Mouse (Mus musculus) neural tube, embryonic 10.5 days (tissue): Measurements from ENCODE around the gene Itgam.

Source experiments
- DNase-seq: peaks from one replicate; pipeline ENCODE4 v3.0.0-alpha.2; 2017; ENCODE audit warnings: low spot score; ENCODE audit errors: extremely low spot score

Itgam gene

DNA sequence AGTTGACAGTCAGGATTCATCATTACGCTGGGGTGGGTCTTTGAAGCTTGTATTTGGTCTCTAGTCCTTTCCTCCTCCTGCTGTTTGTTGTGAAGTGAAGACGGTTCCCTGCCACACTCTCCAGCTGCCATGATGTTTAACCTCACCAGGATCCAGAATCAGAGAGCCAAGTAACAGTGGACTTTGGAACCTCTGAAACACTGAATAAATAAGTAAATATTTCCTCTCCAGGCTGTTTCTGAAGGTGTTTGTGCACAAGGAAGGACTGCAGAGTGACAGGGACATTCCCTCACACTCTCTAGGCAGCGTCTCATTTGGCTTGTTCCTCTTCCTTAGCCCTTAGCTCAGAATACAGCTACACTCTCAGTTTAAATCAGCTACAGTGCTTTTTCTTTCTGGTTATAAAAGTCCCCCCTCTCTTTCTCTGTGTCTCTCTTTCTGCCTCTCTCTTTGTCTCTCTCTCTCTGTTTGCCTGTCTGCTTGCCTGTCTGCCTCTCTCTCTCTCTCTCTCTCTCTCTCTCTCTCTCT is 5.5 kb upstream of the Itgam start:
- DNase-seq, result no peak

DNA sequence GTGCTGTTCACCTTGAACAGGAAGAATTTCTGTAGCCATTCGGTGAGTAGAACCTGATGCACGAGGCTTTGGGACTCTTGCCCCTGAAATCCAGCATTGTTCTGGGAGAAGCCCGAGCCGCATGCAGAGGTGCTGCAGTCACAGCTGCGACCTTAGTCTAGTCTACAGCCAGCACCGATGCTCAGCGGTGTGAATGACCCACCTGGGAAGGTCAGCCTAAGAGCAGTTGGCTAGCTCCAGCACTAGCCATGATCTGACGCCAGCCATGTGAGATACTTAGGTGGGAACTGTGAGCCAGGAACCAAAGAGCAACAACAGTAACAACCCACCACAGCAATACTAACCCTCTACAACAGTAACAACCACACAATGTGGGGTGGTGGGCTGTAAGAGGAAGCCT is 4.6 kb upstream of the Itgam start:
- DNase-seq, result no peak

DNA sequence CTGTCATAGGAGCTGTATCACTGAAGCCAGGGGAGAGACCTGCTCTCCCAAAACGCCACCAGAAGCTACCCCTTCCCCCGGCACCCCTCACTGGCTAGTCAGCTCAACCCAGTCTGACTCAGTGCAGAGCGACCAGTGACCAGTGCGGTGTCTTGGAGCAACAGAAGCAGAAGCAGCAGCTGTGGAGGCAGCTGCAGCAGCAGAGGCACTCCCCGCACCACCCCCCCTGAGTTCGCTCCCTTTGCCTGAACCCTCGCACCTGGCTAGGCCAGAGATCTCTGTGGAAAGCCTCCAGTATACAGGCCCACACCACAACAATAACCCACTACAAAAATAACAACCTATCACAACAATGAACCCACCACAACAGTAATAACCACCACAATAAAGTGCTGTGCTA is 3.9 kb upstream of the Itgam start:
- no peak for DNase-seq

DNA sequence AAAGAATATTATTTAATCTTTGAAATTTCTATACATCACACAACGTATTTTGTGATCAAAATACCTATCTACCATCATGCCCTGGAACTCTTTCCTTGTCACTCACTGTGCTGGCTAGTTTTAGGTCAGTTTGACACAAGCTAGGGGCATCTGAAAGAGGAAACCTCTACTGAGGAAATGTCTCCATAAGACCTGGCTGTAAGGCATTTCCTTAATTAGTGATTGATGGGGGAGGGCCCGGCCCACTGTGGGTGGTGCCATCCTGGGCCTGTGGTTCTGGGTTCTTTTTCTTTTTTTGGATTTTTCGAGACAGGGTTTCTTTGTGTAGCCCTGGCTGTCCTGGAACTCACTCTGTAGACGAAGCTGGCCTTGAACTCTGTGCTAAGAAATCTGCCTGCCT is 3.3 kb upstream of the Itgam start:
- DNase-seq, result no peak

DNA sequence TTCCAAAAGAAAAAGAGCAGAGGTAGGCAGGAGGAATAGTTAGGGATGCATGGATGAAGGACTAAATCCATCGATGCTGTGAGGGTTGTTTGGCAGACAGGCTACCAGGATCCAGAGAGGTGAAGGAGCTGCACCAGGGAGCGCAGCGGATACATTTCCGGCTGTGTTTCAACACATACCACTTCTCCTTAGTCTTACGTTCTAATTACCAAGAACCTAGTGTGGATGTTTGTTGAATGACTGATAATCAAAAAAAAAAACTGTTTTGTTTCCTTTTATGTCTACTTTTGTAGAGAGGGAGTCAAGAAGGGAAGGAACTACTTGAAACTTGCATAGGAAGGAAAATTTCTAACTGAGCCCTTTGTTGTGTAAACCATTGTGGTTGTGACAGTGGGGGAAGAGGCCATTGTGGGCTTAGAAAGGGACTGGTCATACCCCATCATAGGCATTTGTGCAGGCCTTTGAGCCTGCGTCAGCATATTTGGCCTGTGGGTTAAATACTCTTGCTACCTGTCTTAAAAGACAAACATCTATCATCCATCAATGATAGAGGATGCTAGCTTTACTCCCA is 856 bp downstream of the Itgam start:
- DNase-seq, result no peak

DNA sequence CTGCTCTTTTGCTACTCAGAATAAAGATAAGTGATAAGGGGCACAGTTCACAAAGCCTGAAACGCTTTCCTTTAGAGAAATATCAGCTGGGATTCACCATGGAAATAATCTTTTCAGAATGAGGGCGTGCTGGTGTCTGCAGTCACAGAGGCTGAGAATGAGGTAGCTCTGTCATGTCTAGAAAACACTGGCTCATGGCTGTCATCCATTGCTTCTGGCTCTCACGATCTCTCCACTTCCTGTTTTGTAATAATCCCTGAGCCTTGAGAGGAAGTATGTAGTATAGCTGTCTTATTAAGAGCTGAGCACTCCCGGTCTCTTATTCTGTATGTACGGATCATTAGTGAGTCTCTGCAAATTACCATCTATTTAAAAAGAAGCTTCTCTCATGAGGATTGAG is 3.1 kb downstream of the Itgam start:
- no peak for DNase-seq

DNA sequence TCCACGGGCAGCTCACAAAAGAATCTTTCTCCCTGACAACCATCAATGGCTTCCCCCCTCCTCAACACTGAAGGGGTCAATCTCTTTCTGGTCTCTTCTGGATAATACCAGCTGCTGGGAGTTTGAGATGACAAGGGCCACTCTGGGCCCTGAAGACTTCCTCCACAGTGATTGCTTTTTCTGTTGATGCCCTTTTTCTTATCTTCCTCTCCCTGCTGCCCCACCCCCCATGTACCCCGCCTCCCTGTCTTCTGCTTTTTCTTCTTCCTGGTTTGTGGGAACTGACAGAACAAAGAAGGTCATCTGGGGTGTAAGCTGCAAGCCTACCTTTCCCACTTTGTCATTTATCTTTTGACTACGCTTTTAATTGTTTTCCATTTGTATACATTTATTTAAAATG is 5.4 kb downstream of the Itgam start:
- DNase-seq, result no peak

DNA sequence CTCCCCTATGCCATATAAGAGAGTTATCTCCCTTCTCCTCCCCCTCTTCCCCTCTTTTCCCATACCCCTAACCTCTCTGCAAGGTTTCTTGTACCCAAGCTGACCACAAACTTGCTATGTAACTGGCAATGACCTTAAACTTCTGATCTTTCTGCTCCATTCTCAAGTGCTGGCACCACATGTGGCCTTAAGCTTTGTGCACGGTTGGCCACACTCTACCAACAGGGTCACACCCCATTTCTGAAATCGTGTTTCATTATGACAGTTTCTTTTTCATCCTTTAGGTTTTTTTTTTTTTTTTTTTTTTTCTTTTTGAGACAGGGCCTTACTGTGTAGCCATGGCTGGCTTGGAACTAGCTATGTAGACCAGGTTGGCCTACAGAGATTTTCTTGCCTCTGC is 7.4 kb downstream of the Itgam start:
- no peak for DNase-seq

DNA sequence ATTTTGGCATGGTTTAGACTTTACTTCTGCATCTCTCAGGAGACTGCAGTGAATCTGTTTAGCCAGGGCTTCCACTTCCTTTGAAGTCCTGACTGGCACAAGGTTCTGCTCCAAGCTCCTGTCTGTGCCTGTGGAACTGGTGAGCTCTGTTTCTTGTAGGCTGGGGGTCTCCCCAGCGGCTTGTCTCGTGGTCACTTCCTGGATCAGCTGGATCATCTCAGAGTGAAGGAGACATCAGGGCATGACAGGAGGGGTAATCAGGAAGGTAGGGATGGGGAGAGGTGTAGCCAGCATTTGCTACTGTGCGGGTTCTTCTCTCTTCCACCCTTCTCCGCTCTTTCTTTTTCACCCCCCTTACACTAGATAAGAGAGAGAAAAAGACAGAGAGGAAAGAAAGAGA is 9.4 kb downstream of the Itgam start:
- DNase-seq, result no peak

DNA sequence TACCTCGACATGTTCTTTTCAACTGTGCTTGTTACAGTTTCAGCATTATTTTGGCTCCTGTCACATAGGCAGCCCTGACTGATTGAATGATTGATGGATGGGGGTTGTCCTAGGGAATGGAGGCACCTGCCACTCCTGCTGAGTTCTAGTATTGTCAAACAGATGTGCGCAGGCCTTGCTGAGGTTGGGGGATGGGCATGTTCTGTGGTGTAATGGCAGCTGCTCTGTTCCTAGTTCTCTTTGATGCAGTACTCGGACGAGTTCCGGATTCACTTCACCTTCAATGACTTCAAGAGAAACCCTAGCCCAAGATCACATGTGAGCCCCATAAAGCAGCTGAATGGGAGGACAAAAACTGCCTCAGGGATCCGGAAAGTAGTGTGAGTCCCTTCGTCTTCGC is 17.6 kb downstream of the Itgam start:
- DNase-seq, result no peak

DNA sequence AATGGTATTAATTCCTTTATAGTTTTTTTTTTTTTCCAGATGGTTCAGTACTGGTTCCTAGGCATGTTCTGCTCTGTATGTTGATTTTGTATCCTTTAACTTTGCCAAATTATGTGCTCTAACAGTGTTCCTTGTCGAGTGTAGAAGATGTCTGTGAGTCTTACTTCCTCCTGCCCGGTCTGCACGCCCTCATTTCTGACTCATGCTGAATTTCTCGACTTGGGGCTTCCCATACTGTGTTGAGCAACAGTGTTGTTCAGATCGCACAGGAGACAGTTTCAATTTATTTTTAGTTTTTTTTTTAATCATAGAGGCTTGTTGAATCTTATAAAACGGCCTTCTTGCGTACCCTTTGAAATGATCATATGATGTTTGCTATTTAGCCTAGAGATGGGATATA is 26.7 kb downstream of the Itgam start:
- no peak for DNase-seq

DNA sequence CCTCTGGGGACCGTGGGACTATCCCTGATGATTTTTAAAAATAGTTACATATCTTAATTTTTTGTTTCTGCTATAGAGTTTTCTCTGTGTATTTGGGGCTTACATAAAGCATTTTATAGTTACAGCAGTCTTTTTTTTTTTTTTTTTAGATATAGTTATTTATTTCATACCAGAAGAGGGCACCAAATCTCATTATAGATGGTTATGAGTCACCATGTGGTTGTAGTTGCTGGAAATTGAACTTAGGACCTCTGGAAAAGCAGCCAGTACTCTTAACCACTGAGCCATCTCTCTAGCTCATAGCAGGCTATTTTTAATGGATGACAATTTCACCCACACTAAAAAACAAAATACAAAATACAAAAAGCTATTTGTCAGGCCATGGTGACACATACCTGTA is 35.7 kb downstream of the Itgam start:
- no peak for DNase-seq

DNA sequence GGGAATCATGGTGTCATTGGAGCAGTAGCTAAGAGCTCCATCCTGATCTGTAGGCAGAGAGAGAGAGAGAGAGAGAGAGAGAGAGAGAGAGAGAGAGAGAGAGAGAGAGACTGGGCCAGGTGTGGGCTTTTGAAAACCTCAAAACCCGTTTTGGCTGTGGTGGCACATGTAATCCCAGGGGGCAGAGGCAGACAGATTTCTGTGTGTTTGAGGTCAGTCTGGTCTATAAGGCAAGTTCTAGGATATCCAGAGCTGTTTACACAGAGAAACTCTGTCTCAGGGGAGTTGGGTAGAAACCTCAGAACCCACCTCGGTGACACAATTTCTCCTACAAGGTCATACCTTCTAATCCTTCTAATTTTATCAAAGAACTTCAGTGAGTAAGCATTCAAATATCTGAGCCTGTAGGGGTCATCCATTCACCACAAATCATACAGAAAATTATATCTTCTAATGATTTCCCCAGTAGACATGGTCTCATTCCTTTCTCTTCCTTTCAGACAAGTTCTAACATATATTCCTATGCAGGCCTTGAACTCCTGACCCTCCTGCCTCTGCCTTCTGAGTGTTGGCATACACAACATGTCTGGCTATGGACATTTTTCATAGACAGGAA is 38.4 kb downstream of the Itgam start:
- no peak for DNase-seq

DNA sequence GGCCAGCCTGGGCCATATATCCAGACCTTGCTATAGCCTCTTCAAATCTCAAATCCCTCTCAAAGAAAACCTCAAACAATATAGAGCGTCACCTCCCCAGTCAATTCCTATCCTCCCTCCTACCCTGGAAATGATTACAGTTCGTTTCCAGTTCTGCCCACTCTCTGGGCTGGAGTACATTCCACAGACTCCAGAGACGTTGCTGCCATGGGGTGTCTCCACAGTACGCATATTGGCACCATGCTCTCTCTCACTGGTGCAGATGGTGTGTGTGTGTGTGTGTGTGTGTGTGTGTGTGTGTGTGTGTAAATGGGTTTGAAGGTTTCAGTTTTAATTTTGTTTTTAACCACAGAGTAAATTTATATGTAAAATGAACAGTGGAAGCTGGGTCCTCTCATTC is 42.8 kb downstream of the Itgam start:
- no peak for DNase-seq

DNA sequence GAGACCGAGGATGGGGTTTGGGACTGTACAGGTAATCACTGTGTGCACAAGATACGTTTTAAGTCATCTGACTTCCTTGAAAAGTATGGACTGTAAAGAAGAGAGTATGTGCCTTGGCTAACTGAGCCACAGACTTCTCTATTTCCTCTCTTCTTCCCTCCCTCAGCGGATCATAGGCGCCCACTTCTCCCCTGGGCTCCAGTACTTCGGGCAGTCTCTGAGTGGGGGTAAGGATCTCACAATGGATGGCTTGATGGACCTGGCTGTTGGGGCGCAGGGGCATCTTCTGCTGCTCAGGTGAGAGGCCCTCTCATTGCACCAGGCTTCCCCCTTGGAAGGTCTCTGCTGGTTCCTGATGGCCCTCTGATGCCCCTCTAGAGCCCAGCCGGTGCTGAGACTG is 45.0 kb downstream of the Itgam start:
- no peak for DNase-seq

DNA sequence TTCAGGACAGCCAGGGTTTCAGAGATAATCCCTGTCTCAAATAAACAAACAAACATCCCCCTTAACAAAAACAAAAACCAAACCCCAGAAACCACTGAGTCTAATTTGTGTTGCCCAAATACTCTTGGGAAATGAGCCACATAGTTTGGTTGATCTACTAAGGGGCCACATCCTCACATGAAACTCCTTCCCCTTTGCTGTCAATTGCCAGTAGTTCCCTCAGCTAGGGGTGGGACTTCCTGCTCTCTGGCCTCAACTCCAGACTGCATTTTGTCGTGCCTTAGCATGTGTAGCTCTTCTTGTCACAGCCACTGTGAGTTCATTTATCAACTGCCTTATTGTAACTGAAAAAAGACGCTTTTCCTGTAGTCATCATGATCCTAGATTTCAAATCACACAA is 47.9 kb downstream of the Itgam start:
- no peak for DNase-seq

DNA sequence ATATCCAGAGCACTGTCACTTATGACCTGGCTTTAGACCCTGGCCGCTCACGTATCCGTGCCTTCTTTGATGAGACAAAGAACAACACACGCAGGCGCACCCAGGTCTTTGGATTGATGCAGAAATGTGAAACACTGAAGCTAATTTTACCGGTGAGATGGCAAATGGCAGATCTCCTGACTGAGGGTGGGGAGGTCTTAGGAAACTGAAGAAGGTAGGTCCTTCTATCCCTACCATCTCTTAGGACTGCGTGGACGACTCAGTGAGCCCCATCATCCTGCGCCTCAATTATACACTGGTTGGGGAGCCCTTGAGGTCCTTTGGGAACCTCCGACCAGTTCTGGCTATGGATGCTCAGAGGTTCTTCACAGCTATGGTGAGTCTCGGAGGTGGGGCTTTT is 49.7 kb downstream of the Itgam start:
- DNase-seq, result no peak

DNA sequence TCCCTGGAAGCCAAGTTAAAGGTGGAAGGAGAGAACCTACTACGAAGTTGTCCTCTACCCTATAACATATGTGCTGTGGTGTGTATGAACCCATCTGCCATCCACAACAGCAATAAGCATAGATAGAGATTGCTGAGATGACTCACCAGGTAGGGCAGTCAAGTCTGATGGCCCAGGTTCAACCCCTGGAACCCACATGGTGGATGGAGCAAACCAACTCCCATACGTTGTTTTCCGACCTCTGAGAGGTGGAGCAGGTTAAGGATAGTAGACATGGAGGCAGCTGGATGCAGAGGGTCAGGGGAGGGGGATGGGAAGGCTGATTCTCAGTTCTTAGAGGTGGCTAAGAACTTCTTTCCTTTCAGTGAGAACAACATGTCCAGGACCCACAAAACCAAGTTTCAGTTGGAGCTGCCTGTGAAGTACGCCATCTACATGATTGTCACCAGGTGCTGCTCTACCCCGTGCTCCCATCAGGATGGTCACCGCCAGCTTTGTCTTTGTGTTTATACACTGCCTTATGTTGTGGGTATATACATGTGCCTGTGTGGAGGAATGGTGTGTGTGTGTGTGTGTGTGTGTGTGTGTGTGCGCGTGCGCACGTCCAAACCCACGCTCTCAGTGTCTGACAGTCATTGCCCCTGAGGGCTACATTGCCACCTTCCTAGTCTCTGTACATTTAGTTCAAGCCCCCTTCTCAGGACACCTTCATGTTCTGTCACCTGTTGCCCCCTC is 52.1 kb downstream of the Itgam start:
- no peak for DNase-seq

DNA sequence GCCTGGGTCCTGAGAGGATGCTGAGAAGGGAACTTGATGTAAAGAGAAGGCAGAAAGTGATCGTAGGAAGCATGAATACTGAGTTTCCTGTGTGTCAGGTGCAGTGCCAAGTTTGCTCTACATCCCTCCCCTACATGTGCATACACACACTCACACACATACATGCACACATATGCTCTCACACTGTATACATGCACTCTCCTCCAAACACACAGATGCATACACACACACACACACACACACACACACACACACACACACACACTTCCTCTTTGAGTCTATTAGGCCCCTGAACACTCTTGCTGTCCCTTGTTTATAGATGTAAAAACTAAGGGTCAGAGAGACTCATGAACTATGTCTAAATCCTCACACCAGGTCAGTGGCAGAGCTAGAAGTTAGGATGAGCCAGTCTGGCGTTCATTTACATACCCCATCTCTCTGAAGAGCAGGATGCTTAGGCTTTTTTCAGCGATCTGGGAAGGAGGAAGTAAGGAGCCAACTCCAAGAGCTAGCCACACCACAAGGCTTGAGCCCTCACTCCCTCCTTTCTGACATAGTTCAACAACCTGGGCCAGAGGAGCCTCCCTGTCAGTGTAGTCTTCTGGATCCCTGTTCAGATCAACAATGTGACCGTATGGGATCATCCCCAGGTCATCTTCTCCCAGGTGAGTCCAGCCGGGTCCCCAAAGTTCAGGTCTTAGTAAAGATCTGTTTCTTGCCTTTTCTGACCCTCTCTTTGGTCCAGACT is 52.9 kb downstream of the Itgam start:
- no peak for DNase-seq

DNA sequence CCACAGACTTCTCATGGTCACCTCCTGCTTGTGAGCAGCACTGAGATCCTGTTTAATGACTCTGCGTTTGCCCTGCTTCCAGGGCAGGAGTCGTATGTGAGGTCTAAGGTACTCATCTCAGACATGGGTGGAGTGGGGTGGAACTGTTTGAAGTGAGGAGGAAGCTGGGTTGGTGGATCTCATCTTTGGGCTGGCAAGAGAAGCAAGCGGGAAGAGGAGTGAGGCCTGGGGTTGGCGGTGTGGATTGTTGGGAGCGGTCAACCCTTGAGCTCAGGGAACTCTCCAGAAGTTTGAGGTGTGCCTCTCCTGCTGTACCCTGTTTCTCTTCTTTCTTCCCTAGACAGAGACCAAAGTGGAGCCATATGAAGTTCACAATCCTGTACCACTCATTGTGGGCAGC is 54.0 kb downstream of the Itgam start:
- DNase-seq, result no peak

DNA sequence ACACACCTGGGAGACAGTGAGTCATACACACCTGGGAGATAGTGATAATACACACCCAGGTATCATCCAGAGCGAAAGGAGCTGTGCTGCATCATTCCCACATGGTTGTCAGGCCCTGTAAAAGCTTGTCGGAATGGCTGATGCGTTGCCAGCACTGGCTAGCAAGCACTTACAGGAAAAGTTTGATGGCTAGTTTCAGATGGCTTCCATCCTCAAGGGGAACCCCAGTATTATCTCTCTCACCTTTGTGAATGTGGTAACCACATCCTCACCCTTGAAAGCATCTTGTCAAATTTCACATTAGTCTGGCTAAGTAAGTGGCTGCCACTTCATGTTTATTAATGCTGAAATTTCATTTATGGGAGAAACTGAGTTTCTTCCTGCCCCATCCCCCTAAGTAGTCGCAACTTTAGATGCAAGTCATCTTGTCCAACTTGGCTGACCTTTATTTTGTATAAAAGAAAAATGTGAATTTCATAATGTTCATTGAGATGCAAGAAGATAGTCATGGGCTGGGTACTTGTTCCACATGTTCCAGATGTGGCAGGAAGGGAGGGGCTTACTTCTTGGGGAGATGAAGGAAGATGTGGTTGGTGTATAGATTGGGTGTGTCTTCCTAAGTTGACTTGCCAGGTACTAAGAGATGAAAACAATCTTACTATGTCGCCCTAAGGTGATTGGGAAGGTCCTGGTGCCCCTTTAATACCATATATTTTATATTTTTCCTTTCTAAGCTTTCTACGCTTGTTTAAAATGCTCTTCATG is 57.5 kb downstream of the Itgam start:
- no peak for DNase-seq
